Mouse (Mus musculus): ENCODE results near the gene Pimreg. TPM values are rescaled to one million over a fixed set of nuclear protein-coding genes. Genes with fewer than 3 reads are reported as not detected.
A peak's percentile ranks its signal among the peaks of the same experiment; 100 is the strongest.

Gene Pimreg
- polyA plus RNA-seq, 1 experiment from 2014 or later, result 279 TPM

GRCm38 (mm10) chr11:72016518-72017252 is 25.1 kb upstream of the Pimreg start:
- H3K27ac ChIP-seq, result no peak overlapping the region
- no peaks in the 10 kb centered on the region for H3K36me3 ChIP-seq (replicated peaks)
- no peak overlapping the region for H3K4me3 ChIP-seq
- peaks cover 9% of the 10 kb centered on the region; the same call in 1 of the 2 replicates for H3K27me3 ChIP-seq (ENCODE audit: poor library complexity, severe bottlenecking)
- no peak for DNase-seq (ENCODE audit: extremely low spot score, low spot score)
- H3K4me1 ChIP-seq, result peaks cover 21% of the 10 kb centered on the region
- 81% methylated on average over 13 of the region's 13 CpGs for WGBS
- no peaks in the 10 kb centered on the region for H3K9me3 ChIP-seq

DNA sequence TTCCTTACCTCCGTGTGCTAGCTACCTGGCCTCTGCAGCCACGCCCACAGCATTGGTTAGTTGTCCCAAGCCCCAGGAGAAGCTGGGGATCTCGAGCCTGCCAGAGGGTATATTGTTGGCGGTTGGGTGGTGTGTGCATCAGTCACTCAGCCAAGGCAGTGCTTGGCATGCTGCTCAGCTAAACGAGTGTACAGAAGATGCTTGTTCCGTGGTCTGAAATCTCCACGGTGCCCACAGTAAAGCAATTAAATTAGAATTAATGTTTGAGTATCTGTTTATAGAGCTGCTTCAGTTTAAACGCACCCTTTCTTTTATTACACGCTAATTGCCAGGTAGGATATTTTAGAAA is 24.6 kb upstream of the Pimreg start:
- Histone ChIP-seq H3K4me3 (no peak overlapping the region), H3K27ac (no peak overlapping the region), H3K36me3 (replicated peaks) (no peaks in the 10 kb centered on the region), H3K27me3 (ENCODE audit: poor library complexity, severe bottlenecking) (peaks cover 9% of the 10 kb centered on the region; the same call in 1 of the 2 replicates), H3K9me3 (no peaks in the 10 kb centered on the region), H3K4me1 (peaks cover 15% of the 10 kb centered on the region)
- 84% methylated on average over 9 of the region's 9 CpGs for WGBS
- DNase-seq (ENCODE audit: extremely low spot score, low spot score), result no peak

DNA sequence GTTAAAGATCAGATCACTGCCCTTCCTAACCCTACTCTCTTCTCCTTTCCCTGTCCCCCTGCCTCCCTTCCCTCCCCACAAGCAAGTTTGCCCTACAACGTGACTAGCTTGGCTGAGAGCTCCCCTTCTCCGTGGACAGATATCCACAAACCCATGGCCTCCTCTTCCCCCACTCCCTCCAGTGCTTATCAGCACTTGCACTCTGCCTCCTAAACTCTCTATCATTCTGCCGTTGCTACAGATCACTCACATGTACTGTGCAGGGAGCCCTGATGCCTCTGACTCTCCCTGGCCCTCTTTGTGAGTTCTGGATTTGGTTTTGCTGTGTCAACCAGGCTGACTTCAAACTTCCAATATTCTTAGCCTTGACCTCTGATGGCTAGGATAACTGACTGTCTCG is 20.8 kb upstream of the Pimreg start:
- no peaks in the 10 kb centered on the region for H3K9me3 ChIP-seq
- H3K27me3 ChIP-seq (ENCODE audit: poor library complexity, severe bottlenecking), result peaks cover 8% of the 10 kb centered on the region; the same call in 1 of the 2 replicates
- H3K36me3 ChIP-seq (replicated peaks), result no peaks in the 10 kb centered on the region
- WGBS, result 78% methylated on average over 4 of the region's 4 CpGs
- no peak overlapping the region for H3K27ac ChIP-seq
- no peak for DNase-seq (ENCODE audit: extremely low spot score, low spot score)
- H3K4me3 ChIP-seq, result no peak overlapping the region
- peaks cover 14% of the 10 kb centered on the region for H3K4me1 ChIP-seq

DNA sequence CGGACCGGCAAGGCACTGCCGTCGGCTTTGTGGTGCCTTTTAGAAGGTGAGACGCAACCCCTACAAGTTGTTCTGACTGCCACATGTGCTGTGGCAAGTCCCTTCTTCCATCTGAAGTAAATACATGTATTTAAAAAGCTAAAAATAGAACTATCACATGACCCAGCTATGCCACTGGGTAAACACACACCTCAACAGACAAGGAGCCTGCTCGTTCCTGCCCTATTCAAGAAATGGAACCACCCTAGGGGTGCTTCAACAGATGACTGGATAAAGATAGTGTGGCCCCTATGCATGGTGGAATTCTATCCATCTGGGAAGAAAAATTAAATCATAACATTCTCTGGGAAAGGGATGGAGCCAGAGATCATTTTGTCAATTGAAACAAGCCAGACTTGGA is 19.0 kb upstream of the Pimreg start:
- DNase-seq (ENCODE audit: extremely low spot score, low spot score), result no peak

DNA sequence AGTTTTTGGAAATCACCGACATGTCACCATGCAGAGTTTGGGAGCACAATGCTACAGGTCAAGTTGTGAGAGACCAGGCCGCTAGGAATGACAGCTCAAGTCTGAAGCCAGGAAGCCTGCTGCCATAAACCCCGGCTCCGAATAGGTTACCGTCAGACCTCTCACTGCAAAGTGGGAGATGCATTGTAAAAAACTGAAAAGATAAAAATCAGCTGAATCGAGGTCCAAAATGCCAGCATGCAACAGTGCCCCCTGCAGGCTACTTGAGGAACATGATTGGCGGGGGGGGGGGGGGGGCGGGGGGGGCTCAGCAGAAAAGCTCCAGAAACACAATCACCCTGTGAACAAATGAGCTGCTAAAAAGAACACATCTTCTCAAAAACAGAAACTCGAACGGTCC is 18.3 kb upstream of the Pimreg start:
- H3K4me3 ChIP-seq, result no peak overlapping the region
- DNase-seq (ENCODE audit: extremely low spot score, low spot score), result peak; percentile 30

More for the DNA sequence above, 19.0 kb upstream of the Pimreg start:
- H3K9me3 ChIP-seq, result no peaks in the 10 kb centered on the region
- peaks cover 8% of the 10 kb centered on the region; the same call in 1 of the 2 replicates for H3K27me3 ChIP-seq (ENCODE audit: poor library complexity, severe bottlenecking)
- H3K27ac ChIP-seq, result no peak overlapping the region
- H3K36me3 ChIP-seq (replicated peaks), result no peaks in the 10 kb centered on the region
- no peak overlapping the region for H3K4me3 ChIP-seq
- WGBS, result 92% methylated on average over 6 of the region's 6 CpGs
- H3K4me1 ChIP-seq, result peaks cover 14% of the 10 kb centered on the region

DNA sequence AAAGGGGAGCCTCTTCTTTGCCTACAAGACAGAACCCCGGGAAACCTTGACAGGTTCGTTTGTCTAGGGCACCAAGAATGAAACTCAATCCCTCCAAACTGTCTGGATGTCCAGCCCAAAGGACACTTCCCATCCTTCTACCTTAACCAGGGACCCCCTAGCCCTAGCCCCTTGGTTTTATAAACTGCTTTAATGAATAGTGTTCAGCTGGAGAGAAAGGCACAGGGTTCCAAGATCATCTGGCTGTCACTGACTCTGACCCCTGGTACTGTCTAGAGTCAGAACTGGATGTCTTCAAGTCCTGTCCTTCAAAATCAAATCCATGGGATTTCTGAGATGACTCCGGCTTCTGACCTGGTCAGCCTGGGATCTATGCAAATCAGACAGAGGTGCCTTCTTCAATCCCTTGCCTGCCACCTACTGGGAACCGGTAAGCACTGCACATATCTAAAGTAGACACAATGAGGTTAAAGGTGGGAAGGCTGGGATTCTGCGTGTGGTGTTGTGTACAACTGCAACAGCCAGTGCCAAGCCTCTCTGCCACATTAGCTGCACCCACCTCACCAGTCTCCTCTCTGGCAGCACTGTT is 17.5 kb upstream of the Pimreg start:
- WGBS, result 34% methylated on average over 5 of the region's 5 CpGs

More for the DNA sequence above, 18.3 kb upstream of the Pimreg start:
- Histone ChIP-seq H3K4me1 (peaks cover 12% of the 10 kb centered on the region), H3K36me3 (replicated peaks) (no peaks in the 10 kb centered on the region), H3K9me3 (no peaks in the 10 kb centered on the region), H3K27ac (no peak overlapping the region), H3K27me3 (ENCODE audit: poor library complexity, severe bottlenecking) (peaks cover 8% of the 10 kb centered on the region; the same call in 1 of the 2 replicates)
- 52% methylated on average over 10 of the region's 10 CpGs for WGBS

DNA sequence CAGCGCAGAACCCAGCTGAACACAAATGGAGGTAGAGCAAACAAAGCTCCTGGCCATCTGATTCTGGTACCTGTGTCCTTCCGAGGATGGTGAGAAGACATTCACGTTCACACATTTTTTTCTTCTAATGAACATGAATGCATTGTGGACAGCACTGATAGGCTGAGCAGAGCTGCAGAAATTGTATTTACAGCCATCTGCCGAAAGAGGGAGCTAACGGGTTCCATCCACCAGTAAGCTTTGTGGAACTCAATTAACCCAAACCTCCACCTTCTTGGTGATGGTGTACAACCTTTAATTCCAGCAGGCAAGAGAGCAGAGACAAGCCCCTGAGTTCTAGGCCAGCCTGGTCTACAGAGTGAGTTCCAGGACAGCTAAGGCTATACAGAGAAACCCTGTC is 16.0 kb upstream of the Pimreg start:
- H3K9me3 ChIP-seq, result no peaks in the 10 kb centered on the region
- H3K4me1 ChIP-seq, result peaks cover 18% of the 10 kb centered on the region
- 43% methylated on average over 5 of the region's 5 CpGs for WGBS
- H3K36me3 ChIP-seq (replicated peaks), result no peaks in the 10 kb centered on the region
- peaks cover 30% of the 10 kb centered on the region for H3K27me3 ChIP-seq (ENCODE audit: poor library complexity, severe bottlenecking)
- no peak for DNase-seq (ENCODE audit: extremely low spot score, low spot score)
- H3K4me3 ChIP-seq, result no peak overlapping the region
- no peak overlapping the region for H3K27ac ChIP-seq

More for the DNA sequence above, 17.5 kb upstream of the Pimreg start:
- Histone ChIP-seq H3K9me3 (no peaks in the 10 kb centered on the region), H3K4me3 (no peak overlapping the region), H3K27me3 (ENCODE audit: poor library complexity, severe bottlenecking) (peaks cover 14% of the 10 kb centered on the region), H3K4me1 (peaks cover 16% of the 10 kb centered on the region), H3K27ac (no peak overlapping the region), H3K36me3 (replicated peaks) (no peaks in the 10 kb centered on the region)
- peak; percentile 63 for DNase-seq (ENCODE audit: extremely low spot score, low spot score)

DNA sequence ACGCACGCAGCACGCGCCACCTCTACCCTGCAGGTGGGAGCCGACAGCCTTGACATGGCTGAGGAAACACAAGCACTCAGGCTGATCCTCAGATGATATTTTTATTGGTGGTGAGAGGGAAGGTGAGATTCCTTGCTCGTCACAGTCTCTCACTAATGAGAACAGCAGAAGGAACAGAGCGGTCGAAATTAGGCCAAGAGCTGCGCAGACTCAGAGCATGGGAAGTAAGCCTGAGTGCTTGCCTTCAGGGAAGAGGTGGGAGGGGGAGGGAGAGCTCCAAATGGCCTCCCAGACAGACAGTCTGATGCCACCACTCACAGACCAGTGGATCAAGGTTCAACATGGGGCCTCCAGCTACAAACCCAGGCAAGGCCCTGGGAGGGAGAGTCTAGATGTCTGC is 15.3 kb upstream of the Pimreg start:
- Histone ChIP-seq H3K4me3 (no peak overlapping the region), H3K27ac (no peak overlapping the region), H3K4me1 (peaks cover 18% of the 10 kb centered on the region), H3K9me3 (no peaks in the 10 kb centered on the region), H3K36me3 (replicated peaks) (no peaks in the 10 kb centered on the region), H3K27me3 (ENCODE audit: poor library complexity, severe bottlenecking) (peaks cover 31% of the 10 kb centered on the region)
- 93% methylated on average over 9 of the region's 9 CpGs for WGBS
- no peak for DNase-seq (ENCODE audit: extremely low spot score, low spot score)

- H3K27me3 ChIP-seq (ENCODE audit: poor library complexity, severe bottlenecking), result peaks cover 31% of the 10 kb centered on the region
- peaks cover 18% of the 10 kb centered on the region for H3K4me1 ChIP-seq
- DNase-seq (ENCODE audit: extremely low spot score, low spot score), result no peak
- H3K36me3 ChIP-seq (replicated peaks), result no peaks in the 10 kb centered on the region
- H3K4me3 ChIP-seq, result no peak overlapping the region
- 90% methylated on average over 9 of the region's 9 CpGs for WGBS
- no peak overlapping the region for H3K27ac ChIP-seq
- no peaks in the 10 kb centered on the region for H3K9me3 ChIP-seq
These were observed 14.0 kb upstream of the Pimreg start for GRCm38 (mm10) chr11:72027836-72028235.

DNA sequence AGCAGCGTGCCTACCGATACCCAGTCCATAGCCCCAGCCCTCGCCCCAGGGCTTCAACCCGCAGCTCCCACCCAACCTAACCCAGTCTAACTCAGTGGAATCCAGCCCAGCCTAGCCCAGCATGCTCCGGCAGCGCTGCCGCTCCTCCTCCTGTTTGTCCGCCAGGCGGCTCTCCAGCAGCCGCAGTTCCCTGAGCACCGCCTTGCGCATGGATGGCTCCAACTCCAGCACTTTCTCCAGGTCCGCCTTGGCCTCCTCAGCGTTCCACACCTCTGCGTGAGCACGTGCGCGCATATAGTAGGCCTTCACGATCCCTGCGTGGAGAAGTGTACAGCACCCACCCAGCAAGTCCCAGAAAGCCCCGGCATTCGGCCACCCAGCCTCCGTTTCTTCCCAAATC is 12.7 kb upstream of the Pimreg start:
- H3K36me3 ChIP-seq (replicated peaks), result no peaks in the 10 kb centered on the region
- peaks cover 31% of the 10 kb centered on the region for H3K27me3 ChIP-seq (ENCODE audit: poor library complexity, severe bottlenecking)
- DNase-seq (ENCODE audit: extremely low spot score, low spot score), result peak; percentile 57
- 26% methylated on average over 23 of the region's 23 CpGs for WGBS
- H3K4me3 ChIP-seq, result no peak overlapping the region
- no peak overlapping the region for H3K27ac ChIP-seq
- H3K4me1 ChIP-seq, result peaks cover 10% of the 10 kb centered on the region
- no peaks in the 10 kb centered on the region for H3K9me3 ChIP-seq

- Histone ChIP-seq H3K4me1 (peaks cover 12% of the 10 kb centered on the region), H3K4me3 (no peak overlapping the region), H3K27ac (no peak overlapping the region), H3K27me3 (ENCODE audit: poor library complexity, severe bottlenecking) (peaks cover 24% of the 10 kb centered on the region), H3K9me3 (no peaks in the 10 kb centered on the region), H3K36me3 (replicated peaks) (no peaks in the 10 kb centered on the region)
- WGBS, result 91% methylated on average over 7 of the region's 7 CpGs
- no peak for DNase-seq (ENCODE audit: extremely low spot score, low spot score)
These were observed 10.5 kb upstream of the Pimreg start for GRCm38 (mm10) chr11:72031353-72031752.

GRCm38 (mm10) chr11:72032091-72032490 is 9.7 kb upstream of the Pimreg start:
- H3K27ac ChIP-seq, result no peak overlapping the region
- 77% methylated on average over 4 of the region's 4 CpGs for WGBS
- peaks cover 12% of the 10 kb centered on the region for H3K4me1 ChIP-seq

GRCm38 (mm10) chr11:72032589-72032988 is 9.2 kb upstream of the Pimreg start:
- Histone ChIP-seq H3K27ac (no peak overlapping the region), H3K27me3 (ENCODE audit: poor library complexity, severe bottlenecking) (peaks cover 29% of the 10 kb centered on the region), H3K4me1 (peaks cover 15% of the 10 kb centered on the region), H3K4me3 (no peak overlapping the region), H3K9me3 (no peaks in the 10 kb centered on the region), H3K36me3 (replicated peaks) (no peaks in the 10 kb centered on the region)
- 95% methylated on average over 3 of the region's 3 CpGs for WGBS
- DNase-seq (ENCODE audit: extremely low spot score, low spot score), result no peak

More at GRCm38 (mm10) chr11:72032091-72032490, 9.7 kb upstream of the Pimreg start:
- no peak overlapping the region for H3K4me3 ChIP-seq
- H3K9me3 ChIP-seq, result no peaks in the 10 kb centered on the region
- H3K36me3 ChIP-seq (replicated peaks), result no peaks in the 10 kb centered on the region
- peaks cover 24% of the 10 kb centered on the region for H3K27me3 ChIP-seq (ENCODE audit: poor library complexity, severe bottlenecking)
- DNase-seq (ENCODE audit: extremely low spot score, low spot score), result no peak

Measured in forebrain, embryonic 10.5 days (tissue).